Mouse (Mus musculus) MEL (cell line): ENCODE data around the gene 1700003F12Rik.

Source experiments
- BHLHE40 ChIP-seq: IDR thresholded peaks from 2 replicates; pipeline ENCODE4 v1.6.1; 2012; ENCODE audit warnings: low read depth, mild to moderate bottlenecking, inconsistent platforms, low read length, improper control_type of control experiment, borderline replicate concordance
- CHD2 ChIP-seq: IDR thresholded peaks from 2 replicates; pipeline ENCODE4 v1.6.1; 2011; ENCODE audit warnings: low read length, improper control_type of control experiment
- CTCF ChIP-seq, 3 experiments: IDR thresholded peaks in 2 of 3; conservative IDR thresholded peaks in 1 of 3; 2 replicates each; pipeline ENCODE4 v1.5.1; 2011 to 2012; ENCODE audit warnings: low read length in 3 of 3, low read depth in 2 of 3, mild to moderate bottlenecking in 2 of 3, improper control_type of control experiment in 1 of 3, inconsistent platforms in 1 of 3, mixed read lengths in 1 of 3, moderate library complexity in 1 of 3; ENCODE audit not compliant: control insufficient read depth in 1 of 3, insufficient read depth in 1 of 3, poor library complexity in 1 of 3, severe bottlenecking in 1 of 3
- EP300 ChIP-seq, 2 experiments: IDR thresholded peaks; 2 replicates each; pipeline ENCODE4 v1.6.1; 2011; ENCODE audit warnings: improper control_type of control experiment in 2 of 2, low read length in 2 of 2, low read depth in 1 of 2, mild to moderate bottlenecking in 1 of 2
- JUND ChIP-seq: IDR thresholded peaks from 2 replicates; pipeline ENCODE4 v1.6.1; 2011; ENCODE audit warnings: low read depth, mild to moderate bottlenecking, improper control_type of control experiment, low read length
- POLR2A ChIP-seq, 2 experiments: IDR thresholded peaks; 2 replicates each; pipeline ENCODE4 v1.6.1; 2011 to 2012; ENCODE audit warnings: low read length in 2 of 2, mild to moderate bottlenecking in 2 of 2, control low read depth in 1 of 2, improper control_type of control experiment in 1 of 2, low read depth in 1 of 2, moderate library complexity in 1 of 2; ENCODE audit not compliant: control insufficient read depth in 1 of 2, insufficient read depth in 1 of 2, poor library complexity in 1 of 2
- RCOR1 ChIP-seq: IDR thresholded peaks from 2 replicates; pipeline ENCODE4 v1.6.1; 2012; ENCODE audit warnings: low read depth, mild to moderate bottlenecking, inconsistent platforms, low read length, improper control_type of control experiment
- SIN3A ChIP-seq: IDR thresholded peaks from 2 replicates; pipeline ENCODE4 v1.6.1; 2012; ENCODE audit warnings: low read length, improper control_type of control experiment, inconsistent platforms
- TBP ChIP-seq: IDR thresholded peaks from 2 replicates; pipeline ENCODE4 v1.8.0; 2011; ENCODE audit warnings: low read depth, low read length, improper control_type of control experiment
- UBTF ChIP-seq: IDR thresholded peaks from 2 replicates; pipeline ENCODE4 v1.6.1; 2012; ENCODE audit warnings: low read depth, mild to moderate bottlenecking, inconsistent platforms, low read length, improper control_type of control experiment, moderate library complexity, borderline replicate concordance; ENCODE audit not compliant: insufficient read depth

DNA sequence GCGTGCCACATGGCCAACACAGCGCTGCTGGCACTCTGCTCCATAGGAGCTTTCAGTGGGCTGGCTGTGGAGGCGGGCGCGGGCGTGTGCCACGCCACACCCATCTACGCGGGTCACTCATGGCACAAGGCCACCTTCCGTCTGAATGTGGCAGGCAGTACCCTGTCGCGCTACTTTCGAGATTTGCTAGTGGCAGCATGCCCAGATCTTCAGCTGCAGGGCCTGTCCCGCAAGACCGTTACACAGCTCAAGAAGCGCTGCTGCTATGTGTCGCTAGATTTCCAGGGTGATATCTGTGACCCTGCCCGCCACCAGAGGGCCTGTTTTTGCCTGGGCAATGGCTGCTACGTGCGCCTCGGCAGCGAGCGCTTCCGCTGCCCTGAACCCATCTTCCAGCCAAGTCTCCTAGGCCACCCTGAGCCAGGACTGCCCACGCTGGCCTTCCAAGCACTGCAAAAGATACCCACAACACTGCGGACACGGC, 5.6 kb downstream of the 1700003F12Rik start:
- TF ChIP-seq CTCF (IDR thresholded peaks at IDR 0.05 in 2 of 3, conservative IDR thresholded peaks at IDR 0.05 in 1 of 3; ENCODE audit: control insufficient read depth in 1 of 3, insufficient read depth in 1 of 3, low read depth in 2 of 3, low read length in 3 of 3, poor library complexity in 1 of 3, severe bottlenecking in 1 of 3) (no peak), JUND (no peak), POLR2A (IDR thresholded peaks at IDR 0.05; ENCODE audit: control insufficient read depth in 1 of 2, insufficient read depth in 1 of 2, low read depth in 1 of 2, low read length in 2 of 2, poor library complexity in 1 of 2) (no peak), EP300 (IDR thresholded peaks at IDR 0.05; ENCODE audit: low read depth in 1 of 2, low read length in 2 of 2) (no peak), UBTF (no peak), CHD2 (no peak), SIN3A (no peak), RCOR1 (no peak), BHLHE40 (no peak), TBP (no peak)
